Mouse (Mus musculus) heart, embryonic 11.5 days (tissue): ENCODE measurements around the gene Tet2. TPM values are rescaled to one million over a fixed set of nuclear protein-coding genes. Genes with fewer than 3 reads are reported as not detected.

Experiments
- ATAC-seq: fragments of 200-750 bp; cut with Nextera tagmentation; replicated peaks from 2 replicates; pipeline ENCODE4 v1.8.0; 2017; ENCODE audit warnings: moderate library complexity; ENCODE audit not compliant: insufficient number of reproducible peaks, low FRiP score, low TSS enrichment
- H3K27ac ChIP-seq: fragments of 300-500 bp; sonication (generic); 2 replicates; pipeline ENCODE4 v1.5.1; 2014; ENCODE audit warnings: mild to moderate bottlenecking, low read depth, low read length
- H3K27me3 ChIP-seq: fragments of 300-500 bp; sonication (generic); 2 replicates; pipeline ENCODE4 v1.6.1; 2014; ENCODE audit warnings: mild to moderate bottlenecking, low read length, mixed read lengths; ENCODE audit not compliant: control insufficient read depth, insufficient read depth
- H3K36me3 ChIP-seq: fragments of 300-500 bp; sonication (generic); 2 replicates; pipeline ENCODE4 v1.6.1; 2014; ENCODE audit warnings: mild to moderate bottlenecking, low read length, moderate library complexity, mixed read lengths; ENCODE audit not compliant: control insufficient read depth, insufficient read depth
- H3K4me1 ChIP-seq: fragments of 300-500 bp; sonication (generic); 2 replicates; pipeline ENCODE4 v1.6.1; 2014; ENCODE audit warnings: low read length; ENCODE audit not compliant: control insufficient read depth, insufficient read depth
- H3K4me2 ChIP-seq: fragments of 300-500 bp; sonication (generic); 2 replicates; pipeline ENCODE4 v1.6.1; 2014; ENCODE audit warnings: mild to moderate bottlenecking, moderate library complexity
- H3K4me3 ChIP-seq: fragments of 300-500 bp; sonication (generic); 2 replicates; pipeline ENCODE4 v1.5.1; 2014; ENCODE audit warnings: low read depth, low read length
- H3K9ac ChIP-seq: fragments of 300-500 bp; sonication (generic); 2 replicates; pipeline ENCODE4 v1.6.1; 2014; ENCODE audit warnings: mild to moderate bottlenecking, low read depth, low read length, moderate library complexity
- H3K9me3 ChIP-seq: fragments of 300-500 bp; sonication (generic); replicated peaks from 2 replicates; pipeline ENCODE4 v1.6.1; 2016; ENCODE audit warnings: low read length; ENCODE audit not compliant: control insufficient read depth
- WGBS: fragments of 180-500 bp; shearing (Covaris S2); extraction: QIAGEN DNeasy Blood & Tissue Kit; methylation state at CpG from one replicate; pipeline ENCODE4 v1.1.7; 2014; ENCODE audit not compliant: insufficient replicate concordance; 5-methylcytosine and 5-hydroxymethylcytosine counted together
- polyA plus RNA-seq: library from polyadenylated mRNA; unstranded; fragments of >200 nt; fragmentation: Nextera tagmentation; extraction: Ambion mirVana; gene quantifications from 2 replicates; pipeline ENCODE4 v1.2.1, GENCODE M21; 2014

Tet2 gene
- polyA plus RNA-seq, 1 experiment from 2014 or later, result 19.4 TPM

- Histone ChIP-seq H3K27ac (no peak overlapping the region), H3K9me3 (no peaks in the 10 kb centered on the region), H3K9ac (no peak overlapping the region), H3K27me3 (no peaks in the 10 kb centered on the region), H3K4me3 (no peak overlapping the region), H3K36me3 (peaks cover 11% of the 10 kb centered on the region), H3K4me1 (no peaks in the 10 kb centered on the region), H3K4me2 (no peak overlapping the region)
- 85% methylated on average over 2 of the region's 2 CpGs for WGBS
- ATAC-seq, result no peak
Measured at GRCm38 (mm10) chr3:133509796-133510195, 35.1 kb downstream of the Tet2 start.

GRCm38 (mm10) chr3:133508881-133509280 is 36.1 kb downstream of the Tet2 start:
- no peaks in the 10 kb centered on the region for H3K27me3 ChIP-seq
- no peak overlapping the region for H3K27ac ChIP-seq
- no peak overlapping the region for H3K4me2 ChIP-seq
- H3K4me1 ChIP-seq, result no peaks in the 10 kb centered on the region
- peaks cover 11% of the 10 kb centered on the region for H3K36me3 ChIP-seq
- no peaks in the 10 kb centered on the region for H3K9me3 ChIP-seq
- 86% methylated on average over 3 of the region's 3 CpGs for WGBS
- H3K4me3 ChIP-seq, result no peak overlapping the region
- no peak overlapping the region for H3K9ac ChIP-seq
- ATAC-seq, result no peak

- Histone ChIP-seq H3K4me3 (no peak overlapping the region), H3K9ac (no peak overlapping the region), H3K27ac (no peak overlapping the region), H3K36me3 (peaks cover 6% of the 10 kb centered on the region; the same call in 1 of the 2 replicates), H3K4me1 (no peaks in the 10 kb centered on the region), H3K9me3 (no peaks in the 10 kb centered on the region), H3K4me2 (no peak overlapping the region), H3K27me3 (no peaks in the 10 kb centered on the region)
- ATAC-seq, result no peak
- WGBS, result 78% methylated on average over 9 of the region's 9 CpGs
Measured at GRCm38 (mm10) chr3:133506289-133506954, 38.5 kb downstream of the Tet2 start.

GRCm38 (mm10) chr3:133496953-133497352 is 48.0 kb downstream of the Tet2 start:
- 88% methylated on average over 7 of the region's 7 CpGs for WGBS
- Histone ChIP-seq H3K27ac (no peak overlapping the region), H3K4me2 (no peak overlapping the region), H3K27me3 (no peaks in the 10 kb centered on the region), H3K9ac (no peak overlapping the region), H3K36me3 (no peaks in the 10 kb centered on the region), H3K9me3 (no peaks in the 10 kb centered on the region), H3K4me1 (no peaks in the 10 kb centered on the region), H3K4me3 (no peak overlapping the region)
- no peak for ATAC-seq

- Histone ChIP-seq H3K4me2 (no peak overlapping the region), H3K9me3 (no peaks in the 10 kb centered on the region), H3K4me3 (no peak overlapping the region), H3K4me1 (no peaks in the 10 kb centered on the region), H3K9ac (no peak overlapping the region), H3K27me3 (no peaks in the 10 kb centered on the region), H3K36me3 (peaks cover 7% of the 10 kb centered on the region), H3K27ac (no peak overlapping the region)
- WGBS, result 83% methylated on average over 2 of the region's 2 CpGs
- no peak for ATAC-seq
Measured at GRCm38 (mm10) chr3:133491370-133491769, 53.6 kb downstream of the Tet2 start.

- Histone ChIP-seq H3K27ac (no peak overlapping the region), H3K9ac (no peak overlapping the region), H3K27me3 (no peaks in the 10 kb centered on the region), H3K4me2 (no peak overlapping the region), H3K36me3 (peaks cover 8% of the 10 kb centered on the region), H3K4me3 (no peak overlapping the region), H3K4me1 (no peaks in the 10 kb centered on the region), H3K9me3 (no peaks in the 10 kb centered on the region)
- 90% methylated on average over 13 of the region's 13 CpGs for WGBS
- no peak for ATAC-seq
Measured at GRCm38 (mm10) chr3:133488022-133488725, 56.8 kb downstream of the Tet2 start.

- Histone ChIP-seq H3K9me3 (no peaks in the 10 kb centered on the region), H3K4me3 (no peak overlapping the region), H3K9ac (no peak overlapping the region), H3K4me2 (no peak overlapping the region), H3K27ac (no peak overlapping the region), H3K36me3 (peaks cover 16% of the 10 kb centered on the region), H3K27me3 (no peaks in the 10 kb centered on the region), H3K4me1 (no peaks in the 10 kb centered on the region)
- no peak for ATAC-seq
- WGBS, result 94% methylated on average over 1 of the region's 1 CpGs
Measured at GRCm38 (mm10) chr3:133482887-133483286, 62.1 kb downstream of the Tet2 start.

- no peak overlapping the region for H3K4me2 ChIP-seq
- 78% methylated on average over 3 of the region's 3 CpGs for WGBS
- H3K27me3 ChIP-seq, result no peaks in the 10 kb centered on the region
- H3K9me3 ChIP-seq, result no peaks in the 10 kb centered on the region
- no peak overlapping the region for H3K9ac ChIP-seq
- H3K4me3 ChIP-seq, result no peak overlapping the region
- peaks cover 11% of the 10 kb centered on the region; the same call in 1 of the 2 replicates for H3K36me3 ChIP-seq
- H3K4me1 ChIP-seq, result no peaks in the 10 kb centered on the region
- no peak for ATAC-seq
- H3K27ac ChIP-seq, result no peak overlapping the region
Measured at GRCm38 (mm10) chr3:133478987-133479386, 66.0 kb downstream of the Tet2 start.

GRCm38 (mm10) chr3:133473781-133474180 is 71.2 kb downstream of the Tet2 start:
- no peak overlapping the region for H3K4me2 ChIP-seq
- no peaks in the 10 kb centered on the region for H3K4me1 ChIP-seq
- no peak for ATAC-seq
- no peak overlapping the region for H3K9ac ChIP-seq
- H3K9me3 ChIP-seq, result no peaks in the 10 kb centered on the region
- H3K4me3 ChIP-seq, result no peak overlapping the region
- H3K27ac ChIP-seq, result no peak overlapping the region
- H3K27me3 ChIP-seq, result no peaks in the 10 kb centered on the region
- H3K36me3 ChIP-seq, result peaks cover 17% of the 10 kb centered on the region; the same call in 1 of the 2 replicates
- 78% methylated on average over 1 of the region's 1 CpGs for WGBS
